Mouse (Mus musculus) adrenal gland, adult 8-10 months (tissue): Measurements from ENCODE around the gene Gm5592. TPM values are rescaled to one million over a fixed set of nuclear protein-coding genes. Genes with fewer than 3 reads are reported as not detected.
"Not testable (repeated sequence)": the region's sequence is repeated elsewhere in the genome, so short reads cannot be mapped to it uniquely, and the experiment has no call there.

Experiments used
- DNase-seq: peaks from one replicate; pipeline ENCODE4 v3.0.0; 2022
- total RNA-seq, 4 experiments: library from RNA; stranded (reverse); gene quantifications; 2 replicates each; pipeline ENCODE4 v1.2.4; 2022

Gm5592 gene
- total RNA-seq: not detected

DNA sequence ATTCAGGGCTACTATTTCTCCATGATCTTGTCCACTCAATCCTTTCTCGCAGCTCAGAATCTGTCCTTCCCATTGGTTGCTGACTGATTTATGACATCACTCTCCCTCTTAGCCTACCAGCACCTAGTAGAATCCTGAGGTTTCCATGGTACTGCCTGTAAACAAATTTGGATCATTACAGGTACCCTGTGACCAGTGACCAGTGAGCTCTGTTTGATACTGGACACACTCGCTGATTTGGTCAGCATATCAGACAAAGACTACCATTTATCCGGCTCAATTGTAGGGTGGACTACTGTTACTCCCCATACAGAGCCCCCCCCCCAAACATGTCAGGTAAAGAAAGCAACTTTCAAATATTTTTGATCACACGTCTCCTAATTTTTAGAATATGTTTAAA lies at the start of gene Gm5592:
Gene Gm5592 (plus strand): TSS at position 301 of the 400 bp plus-strand sequence.
- not testable (repeated sequence) for DNase-seq

DNA sequence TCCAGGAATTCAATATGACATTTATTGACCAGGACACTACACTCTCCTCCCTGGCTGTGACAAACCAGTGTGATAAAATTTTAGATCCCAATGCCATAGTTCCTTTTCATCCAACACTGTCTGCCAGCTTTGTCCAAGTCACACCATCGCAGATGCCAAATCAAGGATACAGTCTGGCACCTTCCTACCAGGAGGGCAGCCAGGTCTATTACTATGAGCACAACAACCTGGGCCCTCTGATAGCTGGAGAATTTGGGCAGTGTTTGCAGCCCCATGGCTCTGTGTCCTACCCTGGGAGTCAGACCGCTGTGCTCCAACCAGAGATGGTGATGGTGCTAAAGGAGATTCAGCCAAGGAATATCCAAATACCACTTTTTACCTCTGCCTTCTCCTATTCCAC lies 2.2 kb downstream of the Gm5592 start:
- DNase-seq: not testable (repeated sequence)

GRCm38 (mm10) chr7:41157879-41158278 lies 4.2 kb downstream of the Gm5592 start:
- DNase-seq: not testable (repeated sequence)

DNA sequence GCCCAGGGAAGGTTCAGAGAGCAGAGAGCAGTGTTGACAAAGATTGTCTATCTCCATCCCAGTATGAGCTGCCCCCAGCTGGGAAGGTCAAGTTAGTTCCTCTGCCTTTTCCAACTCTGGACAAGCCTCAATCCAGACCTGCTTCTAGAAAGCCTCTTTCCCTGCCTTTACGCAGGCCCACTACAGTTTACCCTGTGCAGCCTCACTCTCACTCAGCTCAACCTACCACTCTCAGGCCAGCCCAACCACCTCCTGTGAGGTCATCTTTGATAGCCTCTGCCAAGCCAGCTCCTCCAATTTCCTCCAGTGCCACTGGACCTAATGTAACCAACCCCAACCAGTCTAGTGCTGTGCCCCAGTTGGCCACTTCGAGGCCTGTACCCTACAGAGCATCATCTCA lies 4.9 kb downstream of the Gm5592 start:
- DNase-seq: not testable (repeated sequence)

DNA sequence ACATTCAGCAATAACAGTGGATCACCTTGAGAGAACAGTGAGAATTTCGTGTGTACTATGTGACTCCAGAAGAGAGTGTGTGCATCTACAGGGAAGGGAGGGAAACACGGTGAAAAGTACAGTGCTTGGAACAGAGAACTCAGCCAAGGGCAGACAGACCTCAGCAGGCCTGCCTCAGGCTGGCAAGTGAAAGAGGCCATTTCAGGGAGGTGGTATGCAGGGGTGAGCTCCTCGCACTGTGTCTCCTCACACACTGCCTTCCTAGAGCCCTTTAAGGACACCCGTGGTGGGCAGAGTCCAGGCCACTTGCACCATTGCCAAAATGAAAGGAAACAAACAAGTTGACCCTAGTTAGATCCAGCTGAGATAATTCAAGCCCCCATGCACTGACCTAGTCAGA lies 40.0 kb downstream of the Gm5592 start:
- no peak for DNase-seq

Other genes starting within 250 kb of the Gm5592 start
- gene 4930433I11Rik, start 166.3 kb upstream of the Gm5592 start, total RNA-seq: not detected
- gene Gm4884, start 121.1 kb upstream of the Gm5592 start, total RNA-seq: not detected
- gene AI987944, start 239.5 kb downstream of the Gm5592 start, total RNA-seq: 10 to 100 TPM; 16.6 to 21.3 (median 19.2) TPM